Mouse (Mus musculus) spleen, postnatal 4 days (tissue): Measurements from ENCODE around the gene Tbc1d23.

Source experiments
- DNase-seq, 2 experiments: peaks; one replicate each; pipeline ENCODE4 v3.0.0; 2022; ENCODE audit warnings: low spot score in 2 of 2

Gene Tbc1d23

DNA sequence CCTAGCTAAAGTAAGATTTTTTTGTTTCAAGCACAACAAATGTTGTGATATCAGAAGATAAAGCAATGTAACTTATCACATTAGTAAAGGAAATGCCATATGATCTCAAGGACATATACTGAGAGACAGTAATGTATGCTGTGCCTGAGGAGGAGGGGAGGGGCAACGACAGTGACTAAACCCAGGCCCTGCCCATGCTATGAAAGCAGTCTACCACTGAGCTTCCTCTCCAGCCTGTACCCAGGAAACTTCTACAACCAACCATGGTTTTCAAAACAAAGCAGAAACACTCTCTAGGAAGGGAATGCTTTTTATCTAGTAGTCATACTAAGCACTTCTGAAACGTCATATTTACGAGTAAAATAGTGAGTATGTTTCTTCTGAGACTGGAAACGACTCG is 68.5 kb downstream of the Tbc1d23 start:
- no peak for DNase-seq

DNA sequence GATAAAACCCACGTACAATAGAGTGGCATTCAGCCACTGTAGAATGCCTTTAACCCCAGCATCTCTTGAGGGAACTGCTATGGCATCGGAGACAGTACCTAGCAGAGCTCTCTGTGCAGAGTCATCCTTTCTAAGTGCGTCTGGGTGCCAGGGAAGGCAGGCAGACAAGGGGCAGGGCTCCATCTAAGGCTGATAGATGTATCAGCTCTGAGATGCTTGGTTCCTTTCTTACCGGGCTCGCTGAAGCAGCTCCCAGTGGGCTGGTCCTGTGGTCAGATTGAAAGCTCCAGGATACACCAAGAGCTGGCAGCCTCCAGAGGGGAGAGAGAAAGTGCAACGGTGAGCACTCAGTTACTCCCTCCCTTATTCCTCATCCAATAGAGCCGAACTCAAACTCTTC is 71.5 kb downstream of the Tbc1d23 start:
- no peak for DNase-seq

- no peak for DNase-seq
Measured at GRCm38 (mm10) chr16:57157728-57158127, 73.6 kb downstream of the Tbc1d23 start.

DNA sequence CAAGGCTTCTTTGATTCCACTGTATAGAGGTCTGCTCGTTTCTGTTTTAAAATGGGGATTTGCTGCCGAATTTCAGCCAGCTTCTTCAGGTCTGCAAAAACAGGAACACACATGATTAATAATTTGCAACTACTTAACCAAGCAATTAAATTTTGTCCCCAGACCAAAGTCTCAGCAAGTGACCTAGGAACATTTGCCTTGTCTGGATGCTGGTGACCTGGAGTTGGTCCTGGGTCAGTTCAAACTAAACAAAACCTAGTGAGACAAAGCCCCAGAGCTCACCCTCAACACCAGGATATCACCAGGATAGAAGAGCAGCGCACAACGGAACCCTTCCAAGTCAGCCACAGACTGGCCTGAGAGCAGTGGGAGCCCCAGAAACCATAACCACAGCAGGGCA is 74.2 kb downstream of the Tbc1d23 start:
- DNase-seq = no peak

GRCm38 (mm10) chr16:57155899-57156298 is 75.4 kb downstream of the Tbc1d23 start:
- DNase-seq = no peak

DNA sequence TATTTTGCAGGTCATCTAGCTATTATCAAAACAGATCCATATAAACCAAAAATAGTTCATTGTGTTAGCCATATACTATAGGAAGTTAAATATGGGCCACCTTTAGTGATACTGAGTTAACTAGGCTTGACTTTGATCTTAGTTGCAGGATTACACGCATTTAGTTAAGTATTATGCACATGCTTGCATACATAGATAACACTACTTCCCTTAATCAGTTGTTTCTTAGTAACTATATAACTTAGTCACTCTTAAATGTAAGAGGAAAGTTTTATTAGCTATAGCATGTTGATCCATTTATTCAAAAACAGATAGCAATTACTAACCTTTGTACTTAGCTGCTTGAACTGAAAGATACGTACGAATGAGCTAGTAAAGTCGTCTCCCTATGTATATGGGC is 79.9 kb downstream of the Tbc1d23 start:
- DNase-seq = no peak

GRCm38 (mm10) chr16:57144741-57145140 is 86.6 kb downstream of the Tbc1d23 start:
- no peak for DNase-seq

- DNase-seq = no peak
Measured at GRCm38 (mm10) chr16:57133611-57134010, 97.7 kb downstream of the Tbc1d23 start.

- DNase-seq = no peak
Measured at GRCm38 (mm10) chr16:57132326-57132725, 99.0 kb downstream of the Tbc1d23 start.

GRCm38 (mm10) chr16:57131544-57131943 is 99.8 kb downstream of the Tbc1d23 start:
- no peak for DNase-seq

GRCm38 (mm10) chr16:57130752-57131400 is 100.4 kb downstream of the Tbc1d23 start:
- DNase-seq = no peak

DNA sequence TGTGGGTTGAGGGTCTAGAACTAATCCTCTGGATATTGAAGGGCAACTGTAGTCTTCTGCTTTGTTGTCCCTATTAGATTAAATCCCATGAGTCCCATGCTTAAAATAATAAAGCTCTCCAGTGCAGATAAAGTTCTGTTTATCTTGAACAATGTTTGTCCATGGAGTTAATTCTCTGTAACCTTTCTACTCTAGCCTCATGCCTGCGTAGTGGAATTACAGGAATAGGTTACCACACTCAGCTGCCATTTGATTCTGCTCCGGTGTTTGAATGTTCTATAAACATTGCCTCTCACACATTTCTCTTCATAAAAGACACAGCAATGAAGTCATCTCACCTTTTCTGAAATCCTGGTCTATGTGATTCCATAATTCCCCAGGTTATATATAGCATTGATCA is 103.5 kb downstream of the Tbc1d23 start:
- no peak for DNase-seq

DNA sequence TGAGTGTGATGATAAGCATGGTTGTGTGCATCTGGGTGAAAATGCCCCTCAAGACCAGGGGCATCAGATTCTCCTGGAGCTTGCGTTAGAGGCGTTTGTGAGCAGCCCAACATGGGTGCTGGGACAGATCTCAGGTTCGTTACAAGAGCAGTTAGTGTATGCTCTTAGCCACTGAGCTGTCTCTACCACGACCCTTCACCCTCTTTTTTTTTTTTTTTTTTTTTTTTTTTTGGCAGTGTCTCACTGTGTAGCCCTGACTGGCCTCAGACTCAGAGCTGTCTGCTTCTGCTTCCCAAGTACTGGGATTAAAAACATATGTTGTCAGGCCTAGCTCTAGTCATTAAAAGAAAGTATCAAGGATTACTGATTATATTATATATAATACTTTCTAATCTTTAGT is 105.0 kb downstream of the Tbc1d23 start:
- no peak for DNase-seq

DNA sequence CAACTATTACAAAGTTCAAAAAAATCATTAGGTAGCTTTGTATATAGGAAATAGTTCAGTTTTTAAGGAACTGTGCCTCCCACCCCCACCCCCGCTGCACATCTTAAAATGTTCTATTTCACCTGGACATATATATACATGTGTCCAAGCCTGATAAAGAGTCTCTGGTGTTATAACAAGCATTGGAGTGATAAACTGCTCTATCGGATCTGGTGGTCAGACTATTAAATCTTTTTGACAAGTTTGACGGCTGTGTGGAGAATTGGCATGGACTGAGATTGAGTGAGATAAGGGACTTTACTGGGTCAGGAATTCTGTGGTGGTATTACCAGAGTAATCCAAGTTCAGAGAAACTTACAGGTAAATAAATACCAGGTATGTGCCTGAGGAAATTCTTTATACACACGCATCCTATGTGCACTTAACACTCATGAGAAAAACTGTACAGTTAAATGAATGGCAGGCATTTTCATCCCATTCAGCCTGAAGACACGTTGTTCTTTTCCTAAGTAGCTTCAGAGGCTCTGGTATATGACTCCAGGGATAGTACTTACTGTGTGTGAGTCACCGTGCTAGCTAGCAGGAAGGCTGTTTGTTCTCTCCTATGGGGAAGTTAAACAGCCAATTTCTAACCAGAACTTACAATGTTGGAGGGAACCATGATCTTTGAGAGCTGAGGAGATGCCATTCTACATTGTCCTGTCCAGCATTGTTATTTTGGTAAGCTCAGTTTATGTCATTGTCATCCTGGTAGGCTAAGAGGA is 108.4 kb downstream of the Tbc1d23 start:
- no peak for DNase-seq

GRCm38 (mm10) chr16:57121816-57122415 is 109.4 kb downstream of the Tbc1d23 start:
- peak in 1 of 2 experiments; percentile 73 for DNase-seq

DNA sequence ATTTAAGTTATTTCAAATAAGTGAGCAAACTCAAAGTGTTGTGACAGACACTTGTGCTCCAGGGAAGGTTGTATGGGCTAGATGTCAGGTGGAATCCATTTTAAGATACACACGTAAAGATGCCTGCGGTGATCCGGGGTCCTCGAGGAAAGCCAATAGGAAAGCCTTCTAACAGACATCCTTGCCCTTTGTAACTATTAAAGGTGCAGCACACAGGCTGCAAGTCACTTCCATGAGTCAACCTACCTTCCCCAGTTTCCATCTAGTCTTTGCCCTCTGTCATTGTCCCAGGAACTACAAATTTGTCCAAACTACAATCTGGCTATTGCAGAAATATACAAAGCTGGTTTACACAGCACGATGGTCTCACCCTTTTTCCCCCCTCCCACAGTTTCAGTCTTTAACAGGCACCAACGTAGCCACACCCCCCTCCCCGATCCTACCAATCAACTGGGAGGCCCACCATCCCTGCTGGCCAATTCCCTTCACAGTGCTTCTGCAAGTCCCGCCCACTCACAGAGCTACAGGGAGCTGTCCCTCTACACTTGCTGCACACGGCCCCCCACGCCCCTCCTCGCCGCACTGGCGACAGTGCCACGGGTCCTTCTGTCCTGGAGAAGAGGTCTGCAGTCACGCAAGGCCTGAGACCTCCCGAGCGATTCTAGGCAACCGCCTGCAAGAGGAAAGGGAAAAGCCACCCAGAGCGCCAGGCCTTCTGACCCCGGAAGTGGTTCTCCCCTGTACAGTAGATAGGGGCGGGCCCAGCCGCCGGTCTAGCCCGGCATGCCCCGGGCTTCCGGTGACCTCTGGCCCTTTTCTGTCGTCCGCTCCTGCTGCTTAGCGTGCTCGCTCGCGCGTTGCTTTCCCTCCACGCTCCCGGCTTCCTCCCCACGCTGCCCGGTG is 110.1 kb downstream of the Tbc1d23 start, which contains the start of gene Tomm70a:
Gene Tomm70a (plus strand): TSS at position 791 of the 903 bp plus-strand sequence.
- DNase-seq = peak; percentile 88 to 93
